Mouse (Mus musculus) layer of hippocampus, adult 8-10 months (tissue): ENCODE data around the gene Ubl4b. TPM values are rescaled to one million over a fixed set of nuclear protein-coding genes. Genes with fewer than 3 reads are reported as not detected.

Source experiments
- DNase-seq, 2 experiments: peaks; one replicate each; pipeline ENCODE4 v3.0.0; 2022; ENCODE audit warnings: low spot score in 2 of 2
- total RNA-seq, 4 experiments: library from RNA; stranded (reverse); gene quantifications; 2 replicates each; pipeline ENCODE4 v1.2.4; 2022

Gene Ubl4b
- total RNA-seq, 4 experiments from 2014 or later, result not detected

- no peak for DNase-seq
Observed at GRCm38 (mm10) chr3:107568721-107569120, 13.8 kb upstream of the Ubl4b start.

DNA sequence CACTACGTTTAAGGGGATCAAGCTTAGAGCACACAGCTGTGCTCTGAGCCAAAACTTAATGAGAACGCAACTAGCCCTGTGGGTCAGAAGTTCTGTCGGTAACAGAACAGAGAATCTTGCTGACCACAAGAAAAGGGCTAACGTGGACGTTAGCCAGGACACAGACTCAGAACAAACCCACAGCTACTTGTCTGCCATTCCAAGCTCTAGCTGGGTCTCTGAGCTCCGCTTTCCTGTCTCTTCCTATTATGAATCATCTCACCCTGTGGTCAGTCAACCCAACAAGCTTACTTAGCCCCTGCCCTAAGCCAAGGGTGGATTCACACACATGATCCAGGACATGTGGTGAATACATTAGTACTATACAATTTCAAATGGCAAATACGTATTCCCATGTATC, 12.9 kb upstream of the Ubl4b start:
- no peak for DNase-seq

GRCm38 (mm10) chr3:107565331-107565730, 10.5 kb upstream of the Ubl4b start:
- no peak for DNase-seq

GRCm38 (mm10) chr3:107563880-107564279, 9.0 kb upstream of the Ubl4b start:
- DNase-seq, result no peak

GRCm38 (mm10) chr3:107562591-107562990, 7.7 kb upstream of the Ubl4b start:
- DNase-seq, result no peak

DNA sequence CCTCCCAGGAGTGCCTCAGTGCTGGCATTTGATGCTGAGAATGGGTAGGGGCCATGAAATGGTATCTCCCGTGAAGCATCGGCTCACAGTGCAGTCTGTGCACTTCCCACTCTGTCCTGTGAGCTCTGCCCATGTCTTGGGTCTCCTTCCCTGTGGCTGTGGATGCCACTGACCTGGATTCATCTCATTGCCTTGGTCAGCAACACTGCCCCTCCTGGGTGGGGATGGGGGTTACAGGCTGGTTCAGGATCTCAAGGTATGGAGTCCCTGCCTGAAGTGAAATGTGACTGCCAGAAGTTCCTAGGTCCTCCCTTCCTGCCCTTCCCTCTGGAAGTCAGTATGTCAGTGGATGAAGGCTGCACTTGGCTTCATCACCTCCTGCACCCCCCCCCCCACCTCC, 7.2 kb upstream of the Ubl4b start:
- DNase-seq, result no peak

DNA sequence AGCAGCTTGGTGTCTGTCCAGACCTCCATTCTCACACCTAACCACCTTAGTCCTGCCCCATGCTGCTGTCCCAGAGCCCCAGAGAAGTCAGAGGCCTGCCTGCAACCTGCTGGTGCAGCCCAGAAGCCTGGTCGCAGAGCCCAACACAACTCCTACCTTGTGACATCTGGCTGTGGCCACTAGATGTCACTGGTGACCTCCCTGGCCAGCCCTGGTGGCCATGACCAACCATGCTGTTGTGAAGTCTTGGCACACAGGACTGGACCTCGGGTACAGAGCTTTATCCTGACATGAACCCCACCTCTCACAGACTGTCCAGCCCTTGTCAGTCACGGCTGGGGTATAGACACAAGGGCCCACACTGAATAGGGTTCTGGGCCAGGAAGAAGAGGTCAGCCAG, 4.3 kb upstream of the Ubl4b start:
- peak; percentile 38 to 62 for DNase-seq

DNA sequence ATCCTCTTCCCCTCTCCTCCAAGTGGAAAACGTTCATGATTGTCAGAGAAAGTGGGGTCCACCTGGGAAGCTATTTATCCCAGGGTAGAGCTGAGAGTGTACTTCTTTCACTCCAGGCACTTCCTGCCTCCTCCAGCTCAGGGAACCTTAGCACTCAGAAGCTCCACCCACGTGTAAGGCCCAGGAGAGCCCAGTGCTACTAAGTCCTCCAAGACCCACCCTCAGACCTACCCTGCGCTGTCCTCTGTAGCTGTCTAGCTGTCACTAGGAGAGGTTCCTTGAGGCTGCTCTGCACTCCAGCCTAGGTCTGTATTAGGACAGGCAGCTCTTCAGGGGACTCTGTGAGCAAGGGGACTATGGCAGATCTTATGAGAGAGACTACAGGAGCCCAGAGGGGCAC, 3.9 kb upstream of the Ubl4b start:
- DNase-seq, result no peak

DNA sequence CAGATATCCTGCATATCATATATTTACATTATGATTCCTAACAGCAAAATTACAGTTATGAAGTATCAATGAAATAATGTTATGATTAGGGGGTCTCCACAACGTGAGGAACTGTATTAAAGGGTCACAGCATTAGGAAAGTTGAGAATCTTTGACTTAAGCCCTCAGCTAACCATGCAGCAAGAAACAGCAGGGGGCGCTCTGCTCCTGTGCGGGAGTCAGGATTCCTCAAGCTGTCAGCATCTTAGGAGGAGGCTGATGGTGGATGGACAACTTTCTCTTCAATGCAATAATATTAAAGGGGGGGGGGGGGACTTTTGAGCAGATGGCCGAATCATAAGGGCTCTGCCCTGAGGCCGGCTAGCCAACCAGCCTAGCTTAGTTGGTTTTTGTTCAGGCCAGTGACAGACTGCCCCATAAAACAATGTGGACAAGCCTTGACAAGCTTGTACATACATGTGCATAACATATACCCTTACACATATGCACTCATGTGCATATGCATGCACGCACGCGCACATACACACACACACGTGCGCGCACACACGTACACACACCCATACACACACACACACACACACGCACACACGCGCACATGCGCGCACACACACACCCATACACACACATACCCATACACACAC, 4.3 kb downstream of the Ubl4b start:
- DNase-seq, result peak in 1 of 2 experiments; percentile 62

DNA sequence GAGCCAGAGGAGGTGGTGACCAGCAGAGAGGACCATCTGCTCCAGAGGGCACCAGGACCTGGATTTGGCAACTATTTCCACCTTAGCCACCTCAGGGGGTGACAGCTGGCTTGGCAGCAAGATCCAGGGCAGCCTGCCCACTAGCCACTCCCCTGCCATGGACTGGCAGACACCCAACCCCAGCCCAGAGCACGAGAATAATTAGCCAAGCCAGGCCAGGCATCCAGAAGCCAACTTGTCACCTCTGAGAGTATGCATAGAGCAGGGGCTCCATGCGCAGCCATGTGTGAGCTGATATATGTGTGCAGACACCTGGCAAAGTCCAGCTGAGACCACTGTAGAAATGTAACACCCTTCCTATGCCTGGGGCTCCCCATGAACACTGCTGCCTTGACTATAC, 7.9 kb downstream of the Ubl4b start:
- no peak for DNase-seq

- no peak for DNase-seq
Observed at GRCm38 (mm10) chr3:107545716-107546412, 9.0 kb downstream of the Ubl4b start.

- DNase-seq, result no peak
Observed at GRCm38 (mm10) chr3:107545278-107545677, 9.6 kb downstream of the Ubl4b start.

- DNase-seq, result no peak
Observed at GRCm38 (mm10) chr3:107543158-107544080, 11.5 kb downstream of the Ubl4b start.

GRCm38 (mm10) chr3:107542584-107542983, 12.3 kb downstream of the Ubl4b start:
- DNase-seq, result no peak

GRCm38 (mm10) chr3:107537504-107537889, 17.4 kb downstream of the Ubl4b start:
- no peak for DNase-seq

DNA sequence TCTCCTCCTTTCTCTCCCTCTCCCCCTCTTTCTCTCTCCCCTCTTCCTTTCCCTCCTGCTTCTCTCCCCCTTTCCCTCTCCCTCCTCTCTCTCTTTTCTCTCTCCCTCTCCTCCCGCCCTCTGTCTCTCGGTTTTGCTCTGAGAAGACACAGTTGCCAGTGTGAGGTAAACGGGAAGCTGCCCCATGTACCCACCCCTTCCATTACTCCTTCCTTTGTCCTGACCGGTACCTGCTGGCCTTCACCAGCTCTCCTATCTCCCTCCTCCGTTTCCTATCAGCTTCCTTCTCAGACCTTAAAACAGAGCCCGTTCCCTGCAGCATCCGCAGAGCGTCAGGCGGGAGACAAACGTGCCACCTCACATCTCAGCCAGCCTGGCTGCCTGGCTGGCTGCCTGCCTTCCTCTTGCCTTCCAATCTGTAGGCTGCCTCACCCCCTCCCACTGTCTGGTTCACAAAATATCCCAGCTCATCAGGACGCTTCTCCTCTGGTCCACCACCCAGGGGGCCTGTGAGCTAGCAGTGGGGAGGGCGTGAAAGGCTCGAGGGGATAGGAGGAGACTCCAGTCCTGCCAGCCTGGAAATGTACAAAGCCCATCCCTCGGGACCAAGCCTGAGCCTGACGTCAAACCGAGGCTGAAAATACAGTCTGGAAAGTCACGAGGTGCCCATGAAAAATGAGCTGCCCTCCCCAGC, 17.9 kb downstream of the Ubl4b start:
- peak; percentile 80 to 81 for DNase-seq

GRCm38 (mm10) chr3:107534951-107535350, 19.9 kb downstream of the Ubl4b start:
- no peak for DNase-seq

DNA sequence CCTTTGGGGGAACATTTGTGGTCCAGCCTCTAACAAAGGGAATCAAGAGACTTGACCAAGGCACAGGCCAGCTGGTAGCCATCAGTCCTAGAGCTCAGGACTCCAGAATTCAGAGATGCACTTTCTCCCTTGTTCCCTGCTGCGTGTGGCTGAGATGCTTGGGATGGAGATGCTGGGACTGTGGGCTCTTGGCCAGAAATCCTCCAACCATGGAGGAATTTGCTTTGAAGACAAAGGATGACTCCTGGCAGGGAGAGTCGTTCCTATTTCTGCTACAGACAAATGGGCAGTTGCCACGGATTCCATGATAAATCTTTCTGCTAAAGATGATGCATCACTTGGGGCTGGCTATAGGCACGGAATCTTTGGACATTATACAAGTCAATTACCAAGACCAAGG, 21.3 kb downstream of the Ubl4b start:
- no peak for DNase-seq

GRCm38 (mm10) chr3:107530581-107530980, 24.3 kb downstream of the Ubl4b start:
- DNase-seq, result no peak

- DNase-seq, result no peak
Observed at GRCm38 (mm10) chr3:107529182-107529581, 25.7 kb downstream of the Ubl4b start.

- peak; percentile 74 to 86 for DNase-seq
Observed at GRCm38 (mm10) chr3:107528401-107529118, 26.3 kb downstream of the Ubl4b start.
